Mouse (Mus musculus): ENCODE data around the gene Map3k19.

- TF ChIP-seq HCFC1 (IDR thresholded peaks at IDR 0.05; ENCODE audit: borderline replicate concordance, insufficient read depth, low read length) (no peak), MAFK (IDR thresholded peaks at IDR 0.05; ENCODE audit: insufficient read depth, low read depth, low read length) (no peak)
Observed at GRCm38 (mm10) chr1:127773198-127773802, 81.5 kb downstream of the Map3k19 start.

All from ES-E14 (cell line).